Mouse (Mus musculus) embryonic facial prominence, embryonic 15.5 days (tissue): ENCODE measurements around the gene Tpt1. TPM values are rescaled to one million over a fixed set of nuclear protein-coding genes. Genes with fewer than 3 reads are reported as not detected.
A peak's percentile ranks its signal among the peaks of the same experiment; 100 is the strongest.
"Not testable (repeated sequence)": the region's sequence is repeated elsewhere in the genome, so short reads cannot be mapped to it uniquely, and the experiment has no call there.

Experiments used
- ATAC-seq: fragments of 200-750 bp; cut with Nextera tagmentation; 2 replicates; pipeline ENCODE4 v1.8.0; 2017; ENCODE audit warnings: low read depth, moderate TSS enrichment; ENCODE audit not compliant: insufficient number of reproducible peaks, low FRiP score, low TSS enrichment
- H3K27ac ChIP-seq: fragments of 300-500 bp; sonication (generic); replicated peaks from 2 replicates; pipeline ENCODE4 v1.5.1; 2015; ENCODE audit warnings: mild to moderate bottlenecking, inconsistent platforms
- H3K27me3 ChIP-seq: fragments of 300-500 bp; sonication (generic); 2 replicates; pipeline ENCODE4 v1.6.1; 2015; ENCODE audit warnings: inconsistent platforms
- H3K36me3 ChIP-seq: fragments of 300-500 bp; sonication (generic); 2 replicates; pipeline ENCODE4 v1.6.1; 2015; ENCODE audit warnings: mild to moderate bottlenecking, inconsistent platforms
- H3K4me1 ChIP-seq: fragments of 300-500 bp; sonication (generic); 2 replicates; pipeline ENCODE4 v1.6.1; 2015; ENCODE audit warnings: inconsistent platforms
- H3K4me2 ChIP-seq: fragments of 300-500 bp; sonication (generic); replicated peaks from 2 replicates; pipeline ENCODE4 v1.6.1; 2015; ENCODE audit warnings: mild to moderate bottlenecking, inconsistent platforms
- H3K4me3 ChIP-seq: fragments of 300-500 bp; sonication (generic); replicated peaks from 2 replicates; pipeline ENCODE4 v1.5.1; 2015; ENCODE audit warnings: mild to moderate bottlenecking, inconsistent platforms
- H3K9ac ChIP-seq: fragments of 300-500 bp; sonication (generic); 2 replicates; pipeline ENCODE4 v1.6.1; 2015; ENCODE audit warnings: inconsistent platforms
- H3K9me3 ChIP-seq: fragments of 300-500 bp; sonication (generic); replicated peaks from 2 replicates; pipeline ENCODE4 v1.6.1; 2016; ENCODE audit warnings: inconsistent platforms
- WGBS: fragments of 180-500 bp; shearing (Covaris S2); methylation state at CpG from one replicate; pipeline ENCODE4 v1.1.7; 2015; 5-methylcytosine and 5-hydroxymethylcytosine counted together
- polyA plus RNA-seq: library from polyadenylated mRNA; unstranded; fragments of >200 nt; fragmentation: Nextera tagmentation; extraction: Ambion mirVana; gene quantifications from 2 replicates; pipeline ENCODE4 v1.2.1, GENCODE M21; 2015

Gene Tpt1
- polyA plus RNA-seq, 1 experiment from 2014 or later = 1,119 TPM

- no peaks in the 10 kb centered on the region for H3K9me3 ChIP-seq
- no peak overlapping the region for H3K27ac ChIP-seq
- H3K4me2 ChIP-seq = peak overlapping the region; percentile 61
- H3K27me3 ChIP-seq = peaks cover 16% of the 10 kb centered on the region; the same call in 1 of the 2 replicates
- WGBS = 8% methylated on average over 32 of the region's 32 CpGs
- peaks cover 26% of the 10 kb centered on the region for H3K4me1 ChIP-seq
- peak overlapping the region; percentile 31 for H3K4me3 ChIP-seq
- H3K36me3 ChIP-seq = no peaks in the 10 kb centered on the region
- no peak overlapping the region for H3K9ac ChIP-seq
- ATAC-seq = peak; percentile 44
Observed at GRCm38 (mm10) chr14:75828866-75829806, 15.8 kb upstream of the Tpt1 start.

- not testable (repeated sequence) for H3K36me3 ChIP-seq, H3K9ac ChIP-seq, H3K9me3 ChIP-seq, ATAC-seq, H3K27ac ChIP-seq
- Histone ChIP-seq H3K27me3 (peaks cover 16% of the 10 kb centered on the region; the same call in 1 of the 2 replicates), H3K4me3 (peak overlapping the region; percentile 31; the same call in 1 of the 2 replicates), H3K4me1 (peaks cover 28% of the 10 kb centered on the region), H3K4me2 (peak overlapping the region; percentile 61)
- WGBS = 48% methylated on average over 14 of the region's 14 CpGs
Observed at GRCm38 (mm10) chr14:75829817-75830216, 15.1 kb upstream of the Tpt1 start.

GRCm38 (mm10) chr14:75832031-75832430, 12.9 kb upstream of the Tpt1 start:
- no peak overlapping the region for H3K27ac ChIP-seq
- H3K9me3 ChIP-seq = no peaks in the 10 kb centered on the region
- ATAC-seq = no peak
- no peak overlapping the region for H3K4me2 ChIP-seq
- peaks cover 16% of the 10 kb centered on the region; the same call in 1 of the 2 replicates for H3K27me3 ChIP-seq
- H3K36me3 ChIP-seq = no peaks in the 10 kb centered on the region
- no peak overlapping the region for H3K4me3 ChIP-seq
- H3K4me1 ChIP-seq = peaks cover 36% of the 10 kb centered on the region
- 89% methylated on average over 2 of the region's 2 CpGs for WGBS
- no peak overlapping the region for H3K9ac ChIP-seq

DNA sequence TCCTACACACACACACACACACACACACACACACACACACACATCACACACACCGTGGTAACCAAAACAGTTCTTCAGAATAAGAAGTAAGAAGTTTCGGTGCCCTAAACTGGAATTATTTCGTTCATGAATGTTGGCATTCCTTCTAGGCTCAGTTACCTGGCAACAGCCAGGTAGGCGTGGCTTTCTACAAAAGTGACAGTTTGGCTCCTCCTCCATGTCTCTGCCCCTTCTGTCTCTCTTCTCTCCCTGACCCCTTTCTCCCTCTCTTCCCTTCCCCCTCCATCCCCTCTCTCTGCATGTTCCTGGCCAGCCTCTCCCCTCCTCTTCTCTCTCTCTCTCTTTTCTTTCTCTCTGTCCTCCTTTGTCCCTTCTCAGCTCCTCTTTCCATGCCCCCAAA, 11.9 kb upstream of the Tpt1 start:
- H3K9ac ChIP-seq = no peak overlapping the region

DNA sequence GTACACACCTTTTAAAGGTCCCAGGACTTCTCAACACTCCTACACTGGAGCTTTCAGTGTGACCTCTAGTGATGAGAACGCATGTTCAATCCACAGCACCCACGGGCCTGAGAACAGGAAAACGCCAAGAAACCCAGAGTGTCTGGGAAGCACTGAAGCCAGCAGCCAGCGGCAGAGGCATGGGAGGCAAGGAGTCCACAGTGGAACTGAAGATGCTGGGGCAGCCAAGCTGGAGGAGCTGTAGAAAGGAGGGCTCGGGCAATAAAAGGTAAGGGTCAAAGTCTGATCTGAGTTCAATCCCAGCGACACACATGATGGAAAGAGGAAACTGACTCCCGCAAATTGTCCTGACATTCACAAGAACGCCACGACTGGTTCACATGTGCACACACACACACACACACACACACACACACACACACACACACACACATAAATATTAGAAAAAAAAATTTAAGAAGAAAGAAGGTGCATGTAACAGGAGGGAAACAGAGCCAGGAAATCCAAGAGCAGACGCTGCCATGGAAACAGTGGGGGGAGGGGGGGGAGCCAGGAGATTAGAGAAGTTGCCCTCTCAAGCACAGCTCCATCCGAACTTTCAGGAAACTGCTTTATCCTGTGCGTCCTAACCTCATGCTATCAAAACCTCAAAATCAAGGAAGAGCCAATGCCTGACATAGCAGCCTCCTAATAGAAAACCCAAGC, 11.2 kb upstream of the Tpt1 start:
- peak; percentile 2; the same call in 1 of the 2 replicates for ATAC-seq
- Histone ChIP-seq H3K4me3 (peak overlapping the region; percentile 47), H3K27ac (peak overlapping the region; percentile 98), H3K9me3 (no peaks in the 10 kb centered on the region), H3K36me3 (no peaks in the 10 kb centered on the region), H3K4me2 (peak overlapping the region; percentile 71), H3K9ac (peak overlapping the region; percentile 12; the same call in 1 of the 2 replicates), H3K4me1 (peaks cover 35% of the 10 kb centered on the region), H3K27me3 (0 out of 2 replicates have a peak, but pooled peaks cover 6% of the 10 kb centered on the region)
- 5% methylated on average over 12 of the region's 12 CpGs for WGBS

More for the DNA sequence above, 11.9 kb upstream of the Tpt1 start:
- Histone ChIP-seq H3K27ac (no peak overlapping the region), H3K4me1 (peaks cover 40% of the 10 kb centered on the region), H3K27me3 (peaks cover 12% of the 10 kb centered on the region; the same call in 1 of the 2 replicates), H3K4me3 (peak overlapping the region; percentile 47; the same call in 1 of the 2 replicates), H3K9me3 (no peaks in the 10 kb centered on the region), H3K36me3 (no peaks in the 10 kb centered on the region), H3K4me2 (peak overlapping the region; percentile 71; the same call in 1 of the 2 replicates)
- WGBS = 33% methylated on average over 4 of the region's 4 CpGs
- no peak for ATAC-seq

DNA sequence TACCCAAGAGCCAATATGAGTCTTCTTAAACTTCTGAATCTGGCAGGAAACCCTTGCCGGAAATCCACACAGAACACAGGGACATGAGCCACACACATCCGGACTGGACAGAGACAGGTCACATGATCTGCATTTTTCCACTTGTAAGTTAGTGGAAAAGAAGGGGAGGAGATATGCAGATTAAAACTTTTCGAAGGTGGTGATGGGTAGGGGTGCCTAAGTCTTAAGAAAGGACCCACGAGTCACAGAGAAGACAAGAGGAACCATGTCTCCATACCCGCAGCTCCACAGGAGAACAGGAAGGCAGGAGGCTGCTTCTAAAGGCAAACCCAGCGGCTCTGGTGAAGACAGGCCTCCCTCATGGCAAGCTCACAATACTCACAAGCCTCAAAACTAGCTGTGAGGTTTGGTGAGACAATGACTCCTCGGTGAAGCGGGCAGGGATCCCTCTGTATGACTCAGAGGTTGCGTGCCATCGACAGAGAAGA, 10.6 kb upstream of the Tpt1 start:
- H3K27ac ChIP-seq = peak overlapping the region; percentile 98
- no peaks in the 10 kb centered on the region for H3K9me3 ChIP-seq
- H3K27me3 ChIP-seq = 0 out of 2 replicates have a peak, but pooled peaks cover under 1% of the 10 kb centered on the region
- H3K4me3 ChIP-seq = peak overlapping the region; percentile 47
- H3K9ac ChIP-seq = peak overlapping the region; percentile 66
- 0% methylated on average over 10 of the region's 10 CpGs for WGBS
- peak overlapping the region; percentile 71 for H3K4me2 ChIP-seq
- no peaks in the 10 kb centered on the region for H3K36me3 ChIP-seq
- peaks cover 29% of the 10 kb centered on the region for H3K4me1 ChIP-seq
- ATAC-seq = peak; percentile 90

DNA sequence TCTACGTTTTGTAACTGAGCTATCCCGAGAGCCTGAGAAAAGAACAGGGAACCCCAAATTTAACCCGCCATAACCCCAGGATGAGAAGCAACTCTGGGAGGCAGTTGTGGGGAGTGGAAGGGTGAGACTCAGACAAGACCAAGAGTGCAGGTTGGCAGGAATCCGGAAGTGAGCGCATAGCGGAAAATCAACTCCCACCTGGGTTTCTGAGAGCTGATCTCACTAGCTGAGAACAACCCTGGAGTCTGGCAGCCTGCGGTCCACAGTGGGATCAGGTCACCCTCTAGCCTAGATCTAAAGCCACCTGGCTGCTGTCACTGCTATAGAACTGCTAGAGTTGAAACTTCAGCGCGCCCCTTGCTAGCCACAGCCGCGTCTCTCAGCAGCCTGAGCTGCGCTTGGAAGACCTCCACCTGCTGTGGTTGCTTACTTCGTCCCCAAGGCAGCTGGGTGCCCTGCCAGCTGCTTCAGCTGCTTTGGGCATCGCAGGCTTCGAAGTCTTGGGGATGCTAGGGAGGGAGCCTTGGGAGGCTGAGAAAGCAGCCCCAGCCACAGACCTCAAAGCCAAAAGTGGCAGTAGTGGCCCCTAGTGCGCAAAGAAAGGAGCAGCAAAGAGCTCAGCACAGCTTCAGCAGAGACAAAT, 10.0 kb upstream of the Tpt1 start:
- peak overlapping the region; percentile 98 for H3K27ac ChIP-seq
- under 1% methylated on average over 16 of the region's 16 CpGs for WGBS
- H3K9ac ChIP-seq = peak overlapping the region; percentile 66
- H3K4me1 ChIP-seq = peaks cover 26% of the 10 kb centered on the region
- no peaks in the 10 kb centered on the region for H3K9me3 ChIP-seq
- no peaks in the 10 kb centered on the region for H3K36me3 ChIP-seq
- peak overlapping the region; percentile 47 for H3K4me3 ChIP-seq
- H3K27me3 ChIP-seq = no peaks in the 10 kb centered on the region
- peak; percentile 67 for ATAC-seq
- H3K4me2 ChIP-seq = peak overlapping the region; percentile 71

DNA sequence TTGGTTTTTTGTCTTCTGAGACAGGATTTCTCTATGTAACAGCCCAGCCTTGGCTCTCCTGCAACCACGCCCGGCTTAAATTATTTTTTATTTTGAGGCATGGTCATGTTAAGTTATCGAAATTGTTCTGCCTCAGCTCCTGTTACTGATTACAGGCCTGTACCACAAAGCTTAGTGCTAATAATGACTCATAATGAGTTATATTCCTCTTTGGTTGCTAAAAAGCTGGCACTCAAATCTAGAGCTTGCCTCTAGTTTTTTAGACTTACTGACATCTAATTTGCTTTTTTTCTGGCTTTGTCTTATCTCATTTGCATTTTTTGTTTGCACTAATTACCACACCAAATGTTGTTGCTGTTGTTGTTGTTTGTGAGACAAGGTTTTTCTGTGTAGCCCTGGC, 8.3 kb upstream of the Tpt1 start:
- no peak for ATAC-seq
- 79% methylated on average over 3 of the region's 3 CpGs for WGBS
- Histone ChIP-seq H3K4me3 (no peak overlapping the region), H3K36me3 (no peaks in the 10 kb centered on the region), H3K4me2 (no peak overlapping the region), H3K9ac (no peak overlapping the region), H3K4me1 (peaks cover 26% of the 10 kb centered on the region), H3K9me3 (no peaks in the 10 kb centered on the region), H3K27ac (no peak overlapping the region), H3K27me3 (no peaks in the 10 kb centered on the region)

DNA sequence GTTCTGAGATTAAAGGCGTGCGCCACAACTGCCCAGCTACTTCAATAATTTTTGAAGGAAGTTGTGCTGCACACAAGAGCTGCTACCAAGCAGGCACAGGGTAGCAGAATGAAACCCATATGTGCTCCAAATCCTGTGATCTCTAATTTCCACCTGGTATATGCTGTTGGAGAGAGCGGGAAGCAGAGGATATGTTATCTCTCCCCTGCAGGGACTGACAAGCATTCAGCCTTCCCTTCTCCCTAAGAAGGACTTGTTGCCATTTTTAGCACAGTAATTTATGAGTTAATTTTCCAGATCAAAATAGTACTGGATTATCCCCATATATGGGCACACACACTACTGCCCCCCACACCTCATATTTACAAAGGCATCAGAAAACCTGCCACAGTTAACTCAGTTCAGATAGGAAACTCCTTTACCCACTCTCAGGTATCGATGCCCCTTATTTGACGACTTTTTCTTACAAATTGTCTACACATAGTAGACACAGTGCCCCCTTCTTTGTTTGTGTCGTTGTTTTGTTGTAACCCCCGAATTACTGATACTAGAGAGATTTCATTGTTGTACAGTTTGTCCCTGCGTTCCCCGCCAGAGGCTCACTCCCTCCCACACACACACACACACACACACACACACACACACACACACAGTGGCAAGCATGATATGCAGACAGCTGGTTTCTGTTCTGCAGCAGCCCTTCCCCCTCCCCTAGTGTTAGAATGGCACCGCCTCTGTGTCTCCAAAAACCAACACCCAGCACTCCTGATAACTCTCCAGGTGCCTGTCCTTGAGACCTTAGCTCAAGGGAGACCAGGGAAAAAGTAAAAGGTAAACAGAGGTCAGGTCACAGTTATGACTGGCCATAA, 7.6 kb upstream of the Tpt1 start:
- H3K9me3 ChIP-seq = no peaks in the 10 kb centered on the region
- no peak overlapping the region for H3K9ac ChIP-seq
- H3K27me3 ChIP-seq = no peaks in the 10 kb centered on the region
- no peak overlapping the region for H3K4me2 ChIP-seq
- ATAC-seq = no peak
- H3K4me3 ChIP-seq = no peak overlapping the region
- peaks cover 26% of the 10 kb centered on the region for H3K4me1 ChIP-seq
- no peak overlapping the region for H3K27ac ChIP-seq
- 49% methylated on average over 10 of the region's 10 CpGs for WGBS
- H3K36me3 ChIP-seq = no peaks in the 10 kb centered on the region

DNA sequence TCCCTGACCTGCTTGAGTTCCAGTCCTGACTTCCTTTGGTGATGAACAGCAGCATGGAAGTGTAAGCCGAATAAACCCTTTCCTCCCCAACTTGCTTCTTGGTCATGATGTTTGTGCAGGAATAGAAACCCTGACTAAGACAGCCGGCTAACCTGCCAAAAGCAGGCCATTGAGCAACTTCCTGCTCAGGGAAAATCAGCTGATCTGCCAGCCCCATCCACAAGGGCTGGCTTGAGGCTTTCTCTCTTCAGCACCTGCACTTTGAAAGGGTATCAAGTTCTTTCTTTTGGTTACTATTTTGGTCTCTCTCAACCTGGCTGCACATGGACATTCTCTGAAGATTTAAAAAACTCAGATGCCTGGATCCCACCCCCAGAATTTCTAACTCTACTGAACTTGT, 3.1 kb upstream of the Tpt1 start:
- H3K9ac ChIP-seq, H3K36me3 ChIP-seq, ATAC-seq, H3K9me3 ChIP-seq, H3K4me1 ChIP-seq, H3K27ac ChIP-seq, H3K4me3 ChIP-seq, H3K27me3 ChIP-seq, H3K4me2 ChIP-seq: not testable (repeated sequence)
- WGBS = 74% methylated on average over 2 of the region's 2 CpGs
